9 mouse cellular contexts compared by ENCODE assay signal in the genomic region with DNA sequence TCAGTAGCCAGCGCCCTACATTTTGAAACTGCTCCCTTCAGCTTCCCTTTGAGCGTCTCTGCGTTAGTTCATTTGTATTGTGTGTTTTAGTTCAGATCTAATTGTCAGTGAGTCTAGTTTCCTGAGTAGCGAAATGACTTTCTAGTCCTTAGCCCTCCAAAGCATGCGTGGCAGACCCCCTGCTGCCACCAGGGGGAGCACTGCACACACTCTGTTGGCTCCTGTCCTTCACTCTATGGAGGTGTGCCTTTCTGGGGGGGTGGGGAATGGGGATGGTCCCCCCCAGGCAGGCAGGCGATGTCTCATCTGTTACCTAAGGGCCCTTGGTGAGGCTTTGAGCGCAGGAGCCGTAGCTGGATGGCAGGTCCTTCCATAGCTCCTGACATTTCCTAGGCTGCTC. TPM values are rescaled to one million over a fixed set of nuclear protein-coding genes. Genes with fewer than 3 reads are reported as not detected.
DNase-seq lines count a peak whose midpoint lies in the region; ATAC-seq and TF ChIP-seq lines count a peak whose summit lies in the region.
"Had no signal": no experiment of that assay in that cellular context is flagged by ENCODE, and none has a peak within 500 bp of the region (broad histone marks: within the 10 kb centered on the region; RNA-seq: fewer than 3 reads in every experiment).

No protein-coding gene starts in this region.

- peak; percentile 85 for TF ChIP-seq CTCF in gastrocnemius, adult 2 months (IDR thresholded peaks at IDR 0.05)
- TF ChIP-seq CTCF in stomach, postnatal 0 days (IDR thresholded peaks at IDR 0.05; ENCODE audit: low read depth) = peak; percentile 89

- no peak overlapping the region for H3K4me2 ChIP-seq in stomach, postnatal 0 days (replicated peaks; ENCODE audit: low read depth)
- H3K4me2 ChIP-seq: limb, embryonic 13.5 days had no signal

- 76% methylated on average over 8 of the region's 8 CpGs for WGBS in stomach, postnatal 0 days

- H3K27me3 ChIP-seq in stomach, postnatal 0 days (ENCODE audit: control insufficient read depth, insufficient read depth, low read length) = no peaks in the 10 kb centered on the region
- H3K27me3 ChIP-seq: limb, embryonic 13.5 days had no signal

- no peaks in the 10 kb centered on the region for H3K4me1 ChIP-seq in stomach, postnatal 0 days (replicated peaks; ENCODE audit: control insufficient read depth, insufficient read depth)
- H3K4me1 ChIP-seq: limb, embryonic 13.5 days had no signal

- no peak overlapping the region for H3K9ac ChIP-seq in stomach, postnatal 0 days (ENCODE audit: low read length)
- H3K9ac ChIP-seq: limb, embryonic 13.5 days had no signal

- H3K9me3 ChIP-seq in stomach, postnatal 0 days (ENCODE audit: control insufficient read depth, low read length) = no peaks in the 10 kb centered on the region
- H3K9me3 ChIP-seq: limb, embryonic 13.5 days had no signal

- peak; percentile 63 for DNase-seq in gastrocnemius, adult 2 months
- DNase-seq in gastrocnemius, postnatal 25 days = no peak
- DNase-seq in urinary bladder, postnatal 14 days (ENCODE audit: low spot score) = peak; percentile 53
- no peak for DNase-seq in urinary bladder, postnatal 4 days (ENCODE audit: low spot score in 2 of 2)
- DNase-seq in cerebellum, postnatal 10 days = peak; percentile 80 to 82
- peak; percentile 70 to 72 for DNase-seq in kidney, postnatal 25 days
- DNase-seq in lung, postnatal 36 days = peak; percentile 61
- peak; percentile 72 for DNase-seq in stomach, postnatal 0 days (ENCODE audit: low spot score)

- H3K36me3 ChIP-seq in stomach, postnatal 0 days (ENCODE audit: control insufficient read depth, insufficient read depth, low read length) = peaks cover 29% of the 10 kb centered on the region

- TF ChIP-seq EP300 in stomach, postnatal 0 days (optimal IDR thresholded peaks at IDR 0.05) = no peak

- H3K4me3 ChIP-seq in gastrocnemius, adult 2 months = no peak overlapping the region
- no peak overlapping the region for H3K4me3 ChIP-seq in stomach, postnatal 0 days (ENCODE audit: low read depth, low read length)
- H3K4me3 ChIP-seq: limb, embryonic 13.5 days had no signal

- intact Hi-C loops in gastrocnemius, adult 2 months (cut with DNase I) = loop anchor here (2.0 to 5.0 kb wide), 2 partner anchors 47 to 64 kb away; no protein-coding TSS in a partner anchor

- H3K27ac ChIP-seq in gastrocnemius, adult 2 months = no peak overlapping the region
- no peak overlapping the region for H3K27ac ChIP-seq in stomach, postnatal 0 days (replicated peaks)
- H3K27ac ChIP-seq: limb, embryonic 13.5 days had no signal

- ATAC-seq in stomach, postnatal 0 days (ENCODE audit: low FRiP score, low TSS enrichment) = peak; percentile 19; the same call in 1 of the 2 replicates

RNA-seq across cellular contexts. Expression of a gene that starts 22.9 kb away (rescaled TPM):
- total RNA-seq in gastrocnemius, adult 2 months (2021) = under 1 TPM; 0.59 to 0.64 TPM
- 1 to 10 TPM in 1 of 2 experiments, under 1 TPM in 1; 0.28 to 1.0 TPM for total RNA-seq in gastrocnemius, postnatal 25 days (2021)
- 112 and 116 TPM in 2 replicates for polyA plus RNA-seq in stomach, postnatal 0 days (2015; fragmentation: Nextera tagmentation; extraction: Ambion mirVana)

RNA-seq across cellular contexts. Expression of a gene that starts 28.1 kb away (rescaled TPM):
- 10 to 100 TPM; 11.8 to 13.3 TPM for total RNA-seq in gastrocnemius, adult 2 months (2021)
- 10 to 100 TPM in 1 of 2 experiments, 1 to 10 TPM in 1; 8.1 to 12.9 TPM for total RNA-seq in gastrocnemius, postnatal 25 days (2021)
- 19.2 and 20.7 TPM in 2 replicates for polyA plus RNA-seq in stomach, postnatal 0 days (2015; fragmentation: Nextera tagmentation; extraction: Ambion mirVana)

Comparison
In these comparisons a context has a peak if more than half of its experiments do, and no peak if none do; other contexts are left out.
1. DNase-seq: peak in gastrocnemius, adult 2 months (single experiment), urinary bladder, postnatal 14 days (single experiment), cerebellum, postnatal 10 days (2 of 2), kidney, postnatal 25 days (2 of 2), lung, postnatal 36 days (single experiment) and stomach, postnatal 0 days (single experiment); none in gastrocnemius, postnatal 25 days (single experiment) and urinary bladder, postnatal 4 days (0 of 2).